Mouse (Mus musculus): ENCODE data around the gene Gm3106.
"Not testable (repeated sequence)": the region's sequence is repeated elsewhere in the genome, so short reads cannot be mapped to it uniquely, and the experiment has no call there.

Gm3106 gene

DNA sequence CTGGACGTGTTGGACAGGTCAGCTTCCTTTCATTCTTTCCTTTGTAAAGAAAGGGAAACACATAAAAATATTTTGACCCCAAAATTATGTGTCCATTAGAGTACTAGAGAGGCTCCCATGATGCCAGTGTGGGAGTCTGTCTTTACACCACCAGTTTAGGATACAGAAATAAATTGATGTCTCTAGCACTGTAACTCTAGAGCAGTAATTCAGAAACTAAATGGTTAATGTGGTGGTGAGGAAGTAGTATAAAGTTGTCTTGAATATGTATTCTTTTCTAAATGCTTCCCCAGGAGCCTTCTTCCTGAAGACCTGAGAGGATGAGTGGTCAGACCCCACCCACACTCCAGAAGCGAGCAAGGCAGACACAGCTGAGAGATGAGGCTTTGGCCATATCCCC lies at the start of gene Gm3106:
TSS of gene Gm3106 (plus strand) at position 301 of the 400 bp plus-strand sequence.
- DNase-seq (ENCODE audit: low read depth, low spot score) = not testable (repeated sequence)
